Mouse (Mus musculus) midbrain, embryonic 14.5 days (tissue): ENCODE measurements around the gene Dhrs7c. TPM values are rescaled to one million over a fixed set of nuclear protein-coding genes. Genes with fewer than 3 reads are reported as not detected.

ENCODE experiments used
- ATAC-seq: fragments of 200-750 bp; cut with Nextera tagmentation; 2 replicates; pipeline ENCODE4 v1.8.0; 2017; ENCODE audit warnings: moderate number of reproducible peaks, moderate library complexity; ENCODE audit not compliant: low FRiP score, low TSS enrichment
- DNase-seq: peaks from one replicate; pipeline ENCODE4 v3.0.0-alpha.2; 2015
- H3K27ac ChIP-seq: fragments of 300-500 bp; sonication (generic); replicated peaks from 2 replicates; pipeline ENCODE4 v1.5.1; 2014; ENCODE audit warnings: mild to moderate bottlenecking, low read depth, low read length, moderate library complexity
- H3K27me3 ChIP-seq: fragments of 300-500 bp; sonication (generic); 2 replicates; pipeline ENCODE4 v1.6.1; 2014; ENCODE audit warnings: low read length, control low read depth, mixed read lengths; ENCODE audit not compliant: control insufficient read depth, insufficient read depth
- H3K36me3 ChIP-seq: fragments of 300-500 bp; sonication (generic); 2 replicates; pipeline ENCODE4 v1.6.1; 2014; ENCODE audit warnings: low read length, control low read depth; ENCODE audit not compliant: control insufficient read depth, insufficient read depth
- H3K4me1 ChIP-seq: fragments of 300-500 bp; sonication (generic); 2 replicates; pipeline ENCODE4 v1.6.1; 2014; ENCODE audit warnings: mild to moderate bottlenecking, antibody characterized with exemption, low read length, control low read depth; ENCODE audit not compliant: control insufficient read depth, insufficient read depth
- H3K4me2 ChIP-seq: fragments of 300-500 bp; sonication (generic); 2 replicates; pipeline ENCODE4 v1.6.1; 2014; ENCODE audit warnings: mild to moderate bottlenecking, low read length, moderate library complexity
- H3K4me3 ChIP-seq: fragments of 300-500 bp; sonication (generic); replicated peaks from 2 replicates; pipeline ENCODE4 v1.5.1; 2014; ENCODE audit warnings: low read depth, low read length
- H3K9ac ChIP-seq: fragments of 300-500 bp; sonication (generic); replicated peaks from 2 replicates; pipeline ENCODE4 v1.6.1; 2014; ENCODE audit warnings: mild to moderate bottlenecking, low read length, moderate library complexity
- H3K9me3 ChIP-seq: fragments of 300-500 bp; sonication (generic); 2 replicates; pipeline ENCODE4 v1.6.1; 2016; ENCODE audit warnings: low read length, control low read depth, mixed read lengths; ENCODE audit not compliant: control insufficient read depth
- WGBS: fragments of 180-500 bp; shearing (Covaris S2); extraction: QIAGEN DNeasy Blood & Tissue Kit; methylation state at CpG from one replicate; pipeline ENCODE4 v1.1.7; 2014; 5-methylcytosine and 5-hydroxymethylcytosine counted together
- polyA plus RNA-seq: library from polyadenylated mRNA; unstranded; fragments of >200 nt; fragmentation: Nextera tagmentation; extraction: Ambion mirVana; gene quantifications from 2 replicates; pipeline ENCODE4 v1.2.1, GENCODE M21; 2014

Dhrs7c gene
- polyA plus RNA-seq, 1 experiment from 2014 or later: not detected

DNA sequence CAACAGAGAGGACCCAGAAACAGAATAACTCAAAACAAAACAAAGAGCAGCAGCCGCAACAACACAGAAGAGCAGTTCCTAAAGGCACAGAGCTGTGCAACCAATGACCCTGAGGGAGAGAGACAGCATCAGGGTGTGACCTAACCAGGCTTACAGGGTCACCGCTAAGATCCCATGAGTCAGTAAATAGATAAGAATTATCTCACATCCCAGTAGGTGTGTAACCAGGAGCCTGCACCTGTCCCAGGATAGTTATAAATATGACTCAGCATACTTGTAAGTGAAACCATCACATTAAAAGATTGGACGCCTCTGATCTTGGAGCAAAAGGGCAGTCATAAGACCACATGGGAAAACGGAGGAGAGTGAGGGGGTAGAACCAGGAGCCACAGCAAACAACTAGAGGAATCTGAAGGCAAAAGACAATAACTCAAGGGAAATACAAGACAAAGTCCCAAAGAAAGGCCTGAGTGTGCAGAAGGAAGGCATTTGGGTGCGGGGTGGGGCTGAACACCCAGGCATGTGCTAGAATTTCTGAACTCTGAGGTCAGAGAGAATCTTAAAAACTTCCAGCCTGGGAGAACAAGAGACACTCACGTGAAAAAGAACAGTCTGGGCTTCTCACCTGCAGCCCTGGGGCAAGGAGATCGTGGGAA, 62.9 kb downstream of the Dhrs7c start:
- Histone ChIP-seq H3K4me1 (no peaks in the 10 kb centered on the region), H3K27ac (no peak overlapping the region), H3K9ac (no peak overlapping the region), H3K4me2 (no peak overlapping the region), H3K9me3 (no peaks in the 10 kb centered on the region), H3K4me3 (no peak overlapping the region), H3K27me3 (no peaks in the 10 kb centered on the region), H3K36me3 (no peaks in the 10 kb centered on the region)
- WGBS: 55% methylated on average over 7 of the region's 7 CpGs
- DNase-seq: no peak
- ATAC-seq: no peak

DNA sequence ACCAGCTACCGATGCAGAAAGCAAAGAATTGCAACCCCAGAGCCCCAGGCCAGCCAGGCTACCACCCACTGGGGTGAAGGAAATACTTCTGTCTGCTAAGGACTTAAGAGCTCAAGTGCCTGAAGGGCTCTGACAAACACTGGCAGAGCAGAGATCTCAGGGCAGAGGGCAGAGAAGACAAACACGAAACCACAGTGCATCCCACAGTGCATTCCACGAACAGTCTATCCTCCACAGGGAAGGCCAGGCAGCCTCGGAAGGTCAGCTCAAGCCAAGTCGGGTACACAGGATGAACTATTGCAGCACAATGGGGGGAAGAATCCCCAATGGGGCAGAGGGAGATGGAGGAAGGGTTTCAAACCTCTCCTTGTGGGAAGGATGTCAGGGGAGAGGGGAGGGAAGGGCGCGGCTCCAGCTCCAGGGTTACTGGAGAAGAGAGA, 63.4 kb downstream of the Dhrs7c start:
- H3K27me3 ChIP-seq: no peaks in the 10 kb centered on the region
- no peak overlapping the region for H3K4me2 ChIP-seq
- no peak for ATAC-seq
- no peak overlapping the region for H3K27ac ChIP-seq
- H3K36me3 ChIP-seq: no peaks in the 10 kb centered on the region
- no peak overlapping the region for H3K9ac ChIP-seq
- DNase-seq: peak; percentile 3
- 9% methylated on average over 7 of the region's 7 CpGs for WGBS
- H3K9me3 ChIP-seq: no peaks in the 10 kb centered on the region
- H3K4me1 ChIP-seq: no peaks in the 10 kb centered on the region
- no peak overlapping the region for H3K4me3 ChIP-seq

DNA sequence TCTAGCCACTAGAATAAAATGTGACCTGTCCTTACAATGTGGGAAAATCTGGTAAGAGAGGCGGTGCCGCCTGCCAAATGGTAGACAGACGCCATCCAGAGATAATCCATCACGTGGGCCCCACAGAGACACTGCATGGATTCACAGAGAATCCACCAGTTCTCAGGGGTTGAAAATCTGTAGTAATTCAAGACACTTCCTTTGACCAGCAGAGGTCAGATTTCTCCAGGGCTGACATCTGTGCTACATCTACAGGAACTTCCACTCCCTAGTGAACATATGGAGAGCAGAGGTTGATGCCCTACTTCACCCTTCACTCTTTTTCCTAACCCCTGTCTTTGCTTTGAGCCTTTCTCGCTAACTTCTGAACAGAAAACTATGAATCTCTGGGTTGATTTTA, 67.1 kb downstream of the Dhrs7c start:
- Histone ChIP-seq H3K9ac (no peak overlapping the region), H3K27me3 (no peaks in the 10 kb centered on the region)

More for the DNA sequence above, 67.1 kb downstream of the Dhrs7c start:
- Histone ChIP-seq H3K4me2 (no peak overlapping the region), H3K4me1 (no peaks in the 10 kb centered on the region), H3K9me3 (no peaks in the 10 kb centered on the region), H3K36me3 (no peaks in the 10 kb centered on the region), H3K27ac (no peak overlapping the region), H3K4me3 (no peak overlapping the region)
- ATAC-seq: no peak
- no peak for DNase-seq
- WGBS: 81% methylated on average over 5 of the region's 5 CpGs

Other genes starting within 250 kb of the Dhrs7c start
- gene Rcvrn, start 102.9 kb upstream of the Dhrs7c start, polyA plus RNA-seq: not detected in 2 replicates
- gene Glp2r, start 27.0 kb upstream of the Dhrs7c start, polyA plus RNA-seq: 0.07 TPM in 1 of 2 replicates, not detected in the other
- not detected in 2 replicates for gene Gsg1l2, start 23.6 kb upstream of the Dhrs7c start, polyA plus RNA-seq
- gene Usp43, start 124.0 kb downstream of the Dhrs7c start, polyA plus RNA-seq: 0.21 and 0.27 TPM in 2 replicates
- 2.0 and 2.2 TPM in 2 replicates for gene Cfap52, start 167.5 kb downstream of the Dhrs7c start, polyA plus RNA-seq
- 64.2 and 66.3 TPM in 2 replicates for gene Stx8, start 168.0 kb downstream of the Dhrs7c start, polyA plus RNA-seq